Mouse (Mus musculus) olfactory bulb, adult 2 months (tissue): ENCODE results near the gene Tmem38a. TPM values are rescaled to one million over a fixed set of nuclear protein-coding genes. Genes with fewer than 3 reads are reported as not detected.

Experiments used
- H3K27ac ChIP-seq: fragments of 200-500 bp; 2 replicates; pipeline ENCODE4 v1.5.1; 2012; ENCODE audit warnings: low read depth, low read length; ENCODE audit not compliant: insufficient read depth
- H3K4me1 ChIP-seq: fragments of 200-500 bp; 2 replicates; pipeline ENCODE4 v1.6.1; 2012; ENCODE audit warnings: low read length; ENCODE audit not compliant: control insufficient read depth, insufficient read depth
- H3K4me3 ChIP-seq: fragments of 200-500 bp; 2 replicates; pipeline ENCODE4 v1.5.1; 2012; ENCODE audit warnings: mild to moderate bottlenecking, low read depth, low read length, moderate library complexity; ENCODE audit not compliant: insufficient read depth
- CTCF ChIP-seq: fragments of 200-500 bp; IDR thresholded peaks from 2 replicates; pipeline ENCODE4 v1.5.1; 2012; ENCODE audit warnings: low read depth, mild to moderate bottlenecking, low read length, moderate library complexity; ENCODE audit not compliant: insufficient read depth
- POLR2A ChIP-seq: fragments of 200-500 bp; IDR thresholded peaks from 2 replicates; pipeline ENCODE4 v1.6.1; 2012; ENCODE audit warnings: mild to moderate bottlenecking, low read depth, low read length, moderate library complexity; ENCODE audit not compliant: insufficient read depth
- WGBS: fragments of 180-500 bp; shearing (Covaris S2); methylation state at CpG from one replicate; pipeline ENCODE4 v1.1.7; 2018; 5-methylcytosine and 5-hydroxymethylcytosine counted together
- polyA plus RNA-seq: library from polyadenylated mRNA; stranded (reverse); fragments of >200 nt; gene quantifications from 2 replicates; pipeline ENCODE4 v1.2.4, GENCODE M21; 2012; ENCODE audit warnings: low replicate concordance; ENCODE audit not compliant: missing spikeins, insufficient read depth, insufficient read length

The Tmem38a gene
- polyA plus RNA-seq, 1 experiment, result not detected

GRCm38 (mm10) chr8:72579374-72579773 lies 7.5 kb downstream of the Tmem38a start:
- H3K4me3 ChIP-seq, result no peak overlapping the region
- TF ChIP-seq CTCF, result no peak
- no peak for TF ChIP-seq POLR2A
- 0 out of 2 replicates have a peak, but pooled peaks cover 2% of the 10 kb centered on the region for H3K4me1 ChIP-seq
- 61% methylated on average over 9 of the region's 9 CpGs for WGBS
- H3K27ac ChIP-seq, result no peak overlapping the region

- Histone ChIP-seq H3K4me3 (no peak overlapping the region), H3K27ac (no peak overlapping the region), H3K4me1 (peaks cover 10% of the 10 kb centered on the region; the same call in 1 of the 2 replicates)
- no peak for TF ChIP-seq CTCF
- TF ChIP-seq POLR2A, result no peak
- 85% methylated on average over 7 of the region's 7 CpGs for WGBS
Measured at GRCm38 (mm10) chr8:72583056-72583771, 11.4 kb downstream of the Tmem38a start.

GRCm38 (mm10) chr8:72584390-72584789 lies 12.5 kb downstream of the Tmem38a start:
- peaks cover 17% of the 10 kb centered on the region for H3K4me1 ChIP-seq
- H3K4me3 ChIP-seq, result no peak overlapping the region
- 83% methylated on average over 6 of the region's 6 CpGs for WGBS
- no peak for TF ChIP-seq POLR2A
- TF ChIP-seq CTCF, result no peak
- H3K27ac ChIP-seq, result no peak overlapping the region

GRCm38 (mm10) chr8:72587806-72588205 lies 16.0 kb downstream of the Tmem38a start:
- Histone ChIP-seq H3K4me1 (peaks cover 20% of the 10 kb centered on the region), H3K4me3 (no peak overlapping the region), H3K27ac (no peak overlapping the region)
- whole genome bisulfite sequencing, result 37% methylated on average over 6 of the region's 6 CpGs
- TF ChIP-seq CTCF (no peak), POLR2A (no peak)

GRCm38 (mm10) chr8:72588865-72589264 lies 17.0 kb downstream of the Tmem38a start:
- TF ChIP-seq CTCF (no peak), POLR2A (no peak)
- Histone ChIP-seq H3K4me3 (no peak overlapping the region), H3K4me1 (peaks cover 18% of the 10 kb centered on the region), H3K27ac (0 out of 2 replicates have a peak overlapping the region, but pooled peaks have one; percentile 29)
- WGBS, result 84% methylated on average over 10 of the region's 10 CpGs

- no peak for TF ChIP-seq POLR2A
- no peak for TF ChIP-seq CTCF
- H3K4me1 ChIP-seq, result peaks cover 18% of the 10 kb centered on the region
- 24% methylated on average over 7 of the region's 7 CpGs for WGBS
- no peak overlapping the region for H3K4me3 ChIP-seq
- peak overlapping the region; percentile 29; the same call in 1 of the 2 replicates for H3K27ac ChIP-seq
Measured at GRCm38 (mm10) chr8:72589286-72589685, 17.4 kb downstream of the Tmem38a start.

- Histone ChIP-seq H3K4me1 (peaks cover 18% of the 10 kb centered on the region), H3K4me3 (no peak overlapping the region), H3K27ac (no peak overlapping the region)
- no peak for TF ChIP-seq CTCF
- no peak for TF ChIP-seq POLR2A
- WGBS, result 65% methylated on average over 2 of the region's 2 CpGs
Measured at GRCm38 (mm10) chr8:72590198-72590597, 18.3 kb downstream of the Tmem38a start.

Other genes starting within 250 kb of the Tmem38a start
- gene Eps15l1, start 150.6 kb upstream of the Tmem38a start, polyA plus RNA-seq, result 130 and 148 TPM in 2 replicates
- gene Calr3, start 128.2 kb upstream of the Tmem38a start, polyA plus RNA-seq, result not detected in 2 replicates
- gene 1700030K09Rik, start 128.2 kb upstream of the Tmem38a start, polyA plus RNA-seq, result not detected in 2 replicates
- not detected in 2 replicates for gene Cherp, start 96.8 kb upstream of the Tmem38a start, polyA plus RNA-seq
- gene Slc35e1, start 79.4 kb upstream of the Tmem38a start, polyA plus RNA-seq, result not detected in 2 replicates
- not detected in 2 replicates for gene Med26, start 23.8 kb upstream of the Tmem38a start, polyA plus RNA-seq
- not detected in 2 replicates for gene Smim7, start 967 bp upstream of the Tmem38a start, polyA plus RNA-seq
- gene Nwd1, start 74.7 kb downstream of the Tmem38a start, polyA plus RNA-seq, result not detected in 2 replicates
- 224 TPM in 1 of 2 replicates, not detected in the other for gene Sin3b, start 151.2 kb downstream of the Tmem38a start, polyA plus RNA-seq
- not detected in 2 replicates for gene F2rl3, start 189.8 kb downstream of the Tmem38a start, polyA plus RNA-seq